Mouse (Mus musculus) hindbrain, embryonic 15.5 days (tissue): ENCODE results near the gene Ssxa1. TPM values are rescaled to one million over a fixed set of nuclear protein-coding genes. Genes with fewer than 3 reads are reported as not detected.
"Not testable (repeated sequence)": the region's sequence is repeated elsewhere in the genome, so short reads cannot be mapped to it uniquely, and the experiment has no call there.

Experiments
- ATAC-seq: fragments of 200-750 bp; cut with Nextera tagmentation; 2 replicates; pipeline ENCODE4 v1.8.0; 2017; ENCODE audit warnings: low read depth, moderate number of reproducible peaks, moderate TSS enrichment; ENCODE audit not compliant: low FRiP score
- H3K27ac ChIP-seq: fragments of 300-500 bp; sonication (generic); replicated peaks from 2 replicates; pipeline ENCODE4 v1.5.1; 2015; ENCODE audit warnings: mild to moderate bottlenecking, inconsistent platforms
- H3K27me3 ChIP-seq: fragments of 300-500 bp; sonication (generic); 2 replicates; pipeline ENCODE4 v1.6.1; 2015; ENCODE audit warnings: control low read depth, inconsistent platforms
- H3K36me3 ChIP-seq: fragments of 300-500 bp; sonication (generic); 2 replicates; pipeline ENCODE4 v1.6.1; 2015; ENCODE audit warnings: control low read depth, inconsistent platforms
- H3K4me1 ChIP-seq: fragments of 300-500 bp; sonication (generic); replicated peaks from 2 replicates; pipeline ENCODE4 v1.6.1; 2015; ENCODE audit warnings: control low read depth, inconsistent platforms
- H3K4me2 ChIP-seq: fragments of 300-500 bp; sonication (generic); 2 replicates; pipeline ENCODE4 v1.6.1; 2015; ENCODE audit warnings: moderate library complexity, mild to moderate bottlenecking, inconsistent platforms
- H3K4me3 ChIP-seq: fragments of 300-500 bp; sonication (generic); 2 replicates; pipeline ENCODE4 v1.5.1; 2015; ENCODE audit warnings: mild to moderate bottlenecking, inconsistent platforms
- H3K9ac ChIP-seq: fragments of 300-500 bp; sonication (generic); 2 replicates; pipeline ENCODE4 v1.6.1; 2015; ENCODE audit warnings: inconsistent platforms
- H3K9me3 ChIP-seq: fragments of 300-500 bp; sonication (generic); 2 replicates; pipeline ENCODE4 v1.6.1; 2016; ENCODE audit warnings: control low read depth, inconsistent platforms
- WGBS: fragments of 180-500 bp; shearing (Covaris S2); methylation state at CpG from one replicate; pipeline ENCODE4 v1.1.7; 2015; 5-methylcytosine and 5-hydroxymethylcytosine counted together
- polyA plus RNA-seq: library from polyadenylated mRNA; unstranded; fragments of >200 nt; fragmentation: Nextera tagmentation; extraction: Ambion mirVana; gene quantifications from 2 replicates; pipeline ENCODE4 v1.2.1, GENCODE M21; 2015

Gene Ssxa1
- polyA plus RNA-seq: not detected in 2 replicates

DNA sequence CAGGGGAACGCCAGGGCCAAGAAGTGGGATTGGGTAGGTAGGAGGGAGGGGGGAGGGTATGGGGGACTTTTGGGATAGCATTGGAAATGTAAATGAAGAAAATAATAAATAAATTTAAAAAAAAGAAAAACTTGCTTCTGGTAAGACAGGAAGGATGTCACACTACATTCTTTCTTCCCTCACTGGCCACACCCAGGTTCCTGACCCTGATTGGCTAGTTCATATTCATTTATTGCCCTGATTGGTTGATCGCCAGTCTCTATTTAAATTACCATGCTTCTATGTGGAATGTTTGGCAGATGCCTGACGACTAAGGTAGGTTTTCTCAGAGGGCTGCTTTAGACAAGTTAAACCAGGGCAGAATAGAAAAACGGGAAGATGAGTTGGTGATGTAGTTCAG is at the start of gene Ssxa1:
Gene Ssxa1 (plus strand): TSS at position 301 of the 400 bp plus-strand sequence.
- H3K27me3 ChIP-seq: no peaks in the 10 kb centered on the region
- no peak within 1 kb of the TSS for H3K4me2 ChIP-seq
- H3K9me3 ChIP-seq: no peaks in the 10 kb centered on the region
- WGBS: 77% methylated on average over 4 of the region's 4 CpGs
- H3K9ac ChIP-seq: no peak within 1 kb of the TSS
- ATAC-seq: no peak
- no peak within 1 kb of the TSS for H3K27ac ChIP-seq
- H3K4me1 ChIP-seq: no peaks in the 10 kb centered on the region
- no peaks in the 10 kb centered on the region for H3K36me3 ChIP-seq
- no peak within 1 kb of the TSS for H3K4me3 ChIP-seq

GRCm38 (mm10) chrX:21068106-21068505 is 47.5 kb upstream of the Ssxa1 start, which contains the start of gene Spaca5:
Gene Spaca5, plus strand, starts transcription at chrX:21068406.
- Histone ChIP-seq H3K27ac (no peak within 1 kb of the TSS), H3K9me3 (no peaks in the 10 kb centered on the region), H3K27me3 (no peaks in the 10 kb centered on the region), H3K4me2 (no peak within 1 kb of the TSS), H3K4me1 (no peaks in the 10 kb centered on the region), H3K36me3 (no peaks in the 10 kb centered on the region), H3K9ac (no peak within 1 kb of the TSS), H3K4me3 (no peak within 1 kb of the TSS)
- ATAC-seq: no peak

GRCm38 (mm10) chrX:21088645-21088982 is 27.0 kb upstream of the Ssxa1 start:
- no peaks in the 10 kb centered on the region for H3K27me3 ChIP-seq
- 0 out of 2 replicates have a peak, but pooled peaks cover 6% of the 10 kb centered on the region for H3K9me3 ChIP-seq
- peaks cover 2% of the 10 kb centered on the region for H3K36me3 ChIP-seq
- H3K27ac ChIP-seq: peak overlapping the region; percentile 94
- H3K4me1 ChIP-seq: no peaks in the 10 kb centered on the region
- ATAC-seq: peak; percentile 65
- H3K4me3 ChIP-seq: peak overlapping the region; percentile 48
- WGBS: 26% methylated on average over 6 of the region's 6 CpGs
- H3K4me2 ChIP-seq: peak overlapping the region; percentile 50
- H3K9ac ChIP-seq: peak overlapping the region; percentile 51

DNA sequence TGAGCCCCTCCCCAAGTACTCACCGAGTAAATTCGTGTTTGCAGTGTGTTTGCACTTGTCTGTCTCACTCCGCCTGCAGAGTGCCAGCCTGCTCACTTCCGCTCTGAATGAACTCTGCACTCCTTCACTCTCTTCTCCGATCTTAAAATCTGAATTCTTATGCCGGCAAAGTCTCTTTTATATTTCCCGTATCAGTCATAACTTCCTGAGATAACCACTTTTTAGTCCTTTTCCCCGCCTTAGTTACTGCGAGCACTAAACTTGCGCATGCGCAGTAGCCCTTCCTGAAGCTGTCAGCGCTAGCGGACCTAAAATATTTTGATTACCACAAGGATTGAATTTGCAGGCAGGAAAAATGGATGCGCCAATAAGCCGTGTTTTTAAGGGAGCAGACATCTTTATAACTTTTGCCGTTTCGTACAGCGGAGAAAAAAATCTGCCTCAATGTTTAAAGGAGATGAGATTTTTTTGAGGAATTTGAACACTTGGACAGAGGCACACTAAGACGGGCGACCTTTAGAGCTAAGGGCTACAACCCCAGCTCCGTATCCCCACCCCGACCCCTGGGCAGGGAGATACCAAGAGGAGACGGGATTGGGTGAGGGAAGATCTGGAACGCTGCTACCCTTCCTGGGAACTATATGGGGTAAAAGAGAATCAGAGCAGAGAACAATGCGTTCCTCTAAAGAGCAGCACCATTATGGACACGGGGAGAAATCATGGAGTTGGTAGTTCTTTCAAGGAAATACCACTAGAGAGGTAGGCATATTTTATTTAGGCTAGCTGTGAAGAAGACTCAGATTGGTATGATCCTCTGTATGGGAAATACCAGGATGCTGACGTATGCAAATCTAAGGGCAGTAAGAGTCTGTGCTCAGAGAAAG is 26.4 kb upstream of the Ssxa1 start, which contains the start of gene Zfp300:
Gene Zfp300 (minus strand): TSS at position 545 of the 884 bp plus-strand sequence.
- no peaks in the 10 kb centered on the region for H3K27me3 ChIP-seq
- H3K27ac ChIP-seq: peak within 1 kb of the TSS; percentile 94
- peak within 1 kb of the TSS; percentile 50 for H3K4me2 ChIP-seq
- ATAC-seq: peak; percentile 94
- H3K9me3 ChIP-seq: no peaks in the 10 kb centered on the region
- H3K36me3 ChIP-seq: no peaks in the 10 kb centered on the region
- peak within 1 kb of the TSS; percentile 48 for H3K4me3 ChIP-seq
- H3K4me1 ChIP-seq: no peaks in the 10 kb centered on the region
- H3K9ac ChIP-seq: peak within 1 kb of the TSS; percentile 51
- whole genome bisulfite sequencing: 19% methylated on average over 27 of the region's 27 CpGs

DNA sequence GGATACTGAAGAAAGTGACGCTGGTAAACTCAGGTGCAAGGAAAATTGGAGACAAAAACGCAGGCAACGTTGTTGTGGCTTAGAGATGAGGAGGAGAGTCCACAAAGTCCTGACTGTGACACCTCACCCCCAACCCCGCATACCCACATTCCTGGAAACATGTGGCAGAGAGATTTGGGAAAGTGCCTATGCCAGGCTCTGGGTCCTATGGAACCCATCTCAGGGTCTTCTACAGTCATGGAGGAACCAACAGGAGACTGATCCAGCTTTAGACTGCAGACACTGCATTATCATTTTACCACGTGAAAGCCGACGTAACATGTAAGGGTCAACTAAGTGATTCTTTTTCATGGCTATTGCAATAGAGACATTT is 25.8 kb upstream of the Ssxa1 start:
- H3K36me3 ChIP-seq: no peaks in the 10 kb centered on the region
- H3K4me1 ChIP-seq: no peaks in the 10 kb centered on the region
- H3K27me3 ChIP-seq: no peaks in the 10 kb centered on the region
- H3K4me3 ChIP-seq: peak overlapping the region; percentile 48
- peak overlapping the region; percentile 94 for H3K27ac ChIP-seq
- 50% methylated on average over 7 of the region's 7 CpGs for WGBS
- no peaks in the 10 kb centered on the region for H3K9me3 ChIP-seq
- peak overlapping the region; percentile 51; the same call in 1 of the 2 replicates for H3K9ac ChIP-seq
- H3K4me2 ChIP-seq: peak overlapping the region; percentile 50
- peak; percentile 68; the same call in 1 of the 2 replicates for ATAC-seq

DNA sequence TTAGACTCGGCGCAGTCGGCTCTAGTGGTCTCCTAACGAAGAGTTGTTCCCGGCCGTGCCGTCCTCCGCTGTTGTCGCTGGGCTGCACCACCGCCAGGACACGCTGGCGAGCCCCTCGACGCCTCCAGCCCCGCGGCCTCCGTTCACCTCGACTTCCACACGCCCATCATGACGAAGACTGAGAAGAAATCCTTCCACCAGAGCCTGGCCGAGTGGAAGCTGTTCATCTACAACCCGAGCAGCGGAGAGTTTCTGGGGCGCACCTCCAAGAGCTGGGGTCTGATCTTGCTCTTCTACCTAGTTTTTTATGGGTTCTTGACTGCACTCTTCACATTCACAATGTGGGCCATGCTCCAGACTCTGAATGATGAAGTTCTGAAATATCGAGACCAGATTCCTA is 31.1 kb downstream of the Ssxa1 start:
- H3K9ac ChIP-seq, H3K4me3 ChIP-seq, H3K4me2 ChIP-seq, H3K9me3 ChIP-seq, H3K36me3 ChIP-seq, H3K4me1 ChIP-seq, H3K27me3 ChIP-seq, ATAC-seq, H3K27ac ChIP-seq: not testable (repeated sequence)
- 90% methylated on average over 25 of the region's 25 CpGs for whole genome bisulfite sequencing

Other genes starting within 250 kb of the Ssxa1 start
- gene Timp1, start 245.7 kb upstream of the Ssxa1 start, polyA plus RNA-seq: 4.2 and 5.3 TPM in 2 replicates
- gene Syn1, start 194.8 kb upstream of the Ssxa1 start, polyA plus RNA-seq: 83.1 and 117 TPM in 2 replicates
- gene Cfp, start 184.3 kb upstream of the Ssxa1 start, polyA plus RNA-seq: 5.7 and 6.3 TPM in 2 replicates
- 18.6 and 20.2 TPM in 2 replicates for gene Elk1, start 165.2 kb upstream of the Ssxa1 start, polyA plus RNA-seq
- gene Uxt, start 153.8 kb upstream of the Ssxa1 start, polyA plus RNA-seq: 29.8 and 30.5 TPM in 2 replicates
- gene Zfp182, start 53.5 kb upstream of the Ssxa1 start, polyA plus RNA-seq: 7.1 and 7.4 TPM in 2 replicates
- gene Spaca5, start 47.4 kb upstream of the Ssxa1 start, polyA plus RNA-seq: not detected in 2 replicates
- 3.7 and 5.1 TPM in 2 replicates for gene Zfp300, start 26.3 kb upstream of the Ssxa1 start, polyA plus RNA-seq
- gene Gm21876, start 59.8 kb downstream of the Ssxa1 start, polyA plus RNA-seq: not detected in 2 replicates